Mouse (Mus musculus) thymus, adult 2 months (tissue): ENCODE measurements around the gene Kcnh1. TPM values are rescaled to one million over a fixed set of nuclear protein-coding genes. Genes with fewer than 3 reads are reported as not detected.

Experiments
- DNase-seq: peaks from one replicate; pipeline ENCODE4 v3.0.0; 2021
- H3K27ac ChIP-seq: fragments of 200-500 bp; 2 replicates; pipeline ENCODE4 v1.5.1; 2012; ENCODE audit warnings: low read length, control low read depth; ENCODE audit not compliant: control insufficient read depth, insufficient read depth
- H3K27me3 ChIP-seq: fragments of 200-500 bp; 2 replicates; pipeline ENCODE4 v1.6.1; 2012; ENCODE audit warnings: mild to moderate bottlenecking, low read length, moderate library complexity, mixed read lengths; ENCODE audit not compliant: control insufficient read depth, insufficient read depth
- H3K36me3 ChIP-seq: fragments of 200-500 bp; 2 replicates; pipeline ENCODE4 v1.6.1; 2012; ENCODE audit warnings: mild to moderate bottlenecking, low read length, moderate library complexity; ENCODE audit not compliant: control insufficient read depth, insufficient read depth
- H3K4me1 ChIP-seq: fragments of 200-500 bp; replicated peaks from 2 replicates; pipeline ENCODE4 v1.6.1; 2012; ENCODE audit warnings: low read length; ENCODE audit not compliant: control insufficient read depth, insufficient read depth
- H3K4me3 ChIP-seq: fragments of 200-500 bp; 2 replicates; pipeline ENCODE4 v1.5.1; 2012; ENCODE audit warnings: mild to moderate bottlenecking, low read length, control low read depth, moderate library complexity; ENCODE audit not compliant: control insufficient read depth, insufficient read depth
- CTCF ChIP-seq: fragments of 200-500 bp; IDR thresholded peaks from 2 replicates; pipeline ENCODE4 v1.5.1; 2012; ENCODE audit warnings: mild to moderate bottlenecking, control low read depth, low read length, moderate library complexity, borderline replicate concordance; ENCODE audit not compliant: control insufficient read depth, poor library complexity, insufficient read depth; ENCODE audit errors: extremely low read depth
- POLR2A ChIP-seq: fragments of 200-500 bp; IDR thresholded peaks from 2 replicates; pipeline ENCODE4 v1.6.1; 2012; ENCODE audit warnings: mild to moderate bottlenecking, low read length, control low read depth, moderate library complexity; ENCODE audit not compliant: control insufficient read depth, poor library complexity, insufficient read depth; ENCODE audit errors: extremely low read depth
- WGBS: fragments of 180-500 bp; shearing (Covaris S2); methylation state at CpG from one replicate; pipeline ENCODE4 v1.1.7; 2018; 5-methylcytosine and 5-hydroxymethylcytosine counted together
- polyA plus RNA-seq: library from polyadenylated mRNA; depleted of rRNA; stranded (reverse); fragments of >200 nt; gene quantifications from 2 replicates; pipeline ENCODE4 v1.2.3, GENCODE M21; 2012

Gene Kcnh1
- polyA plus RNA-seq, 1 experiment = 1.0 TPM

DNA sequence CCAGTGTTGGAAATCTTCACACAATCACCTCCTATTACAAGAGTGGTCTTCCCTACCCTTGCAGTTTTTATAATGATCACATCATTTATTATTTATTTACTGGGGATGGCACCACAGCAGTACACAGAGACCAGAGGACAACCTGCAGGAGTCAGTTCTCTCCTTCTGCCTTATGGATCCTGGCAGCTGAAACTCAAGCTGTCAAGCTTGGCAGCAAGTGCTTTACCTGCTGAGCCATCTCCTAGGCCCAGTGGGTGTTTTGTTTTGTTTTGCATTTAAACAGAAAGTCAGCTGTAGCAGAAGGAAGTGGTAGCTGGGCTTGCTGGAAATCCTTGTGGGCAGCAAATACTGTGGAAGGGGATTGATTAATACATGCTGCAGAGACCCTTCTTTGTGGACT is 197.1 kb downstream of the Kcnh1 start:
- Histone ChIP-seq H3K27ac (no peak overlapping the region), H3K4me3 (no peak overlapping the region), H3K4me1 (no peaks in the 10 kb centered on the region), H3K36me3 (no peaks in the 10 kb centered on the region), H3K27me3 (no peaks in the 10 kb centered on the region)
- no peak for TF ChIP-seq POLR2A
- TF ChIP-seq CTCF = no peak
- no peak for DNase-seq

DNA sequence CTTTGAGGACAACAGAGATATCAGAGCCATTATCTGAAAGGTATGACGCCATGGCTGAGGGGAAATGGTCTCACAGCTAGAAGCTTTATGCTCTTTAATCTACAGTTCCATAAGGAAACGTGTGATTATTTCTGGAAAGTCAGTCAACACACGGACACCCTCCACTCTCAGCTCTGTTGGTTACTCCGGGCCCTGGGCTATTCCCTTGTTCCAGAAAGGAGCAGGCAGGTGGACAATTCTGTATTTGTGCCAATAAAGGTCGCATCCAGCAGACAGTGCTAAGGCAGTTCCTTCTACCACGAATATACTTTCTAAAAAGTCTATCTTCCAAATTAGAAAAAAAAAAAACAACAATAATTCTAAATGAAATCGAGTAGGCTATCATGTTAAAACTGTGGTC is 200.5 kb downstream of the Kcnh1 start:
- Histone ChIP-seq H3K4me3 (no peak overlapping the region), H3K27ac (no peak overlapping the region), H3K27me3 (no peaks in the 10 kb centered on the region), H3K4me1 (no peaks in the 10 kb centered on the region), H3K36me3 (no peaks in the 10 kb centered on the region)
- DNase-seq = no peak
- WGBS = 84% methylated on average over 7 of the region's 7 CpGs
- no peak for TF ChIP-seq POLR2A
- TF ChIP-seq CTCF = no peak

DNA sequence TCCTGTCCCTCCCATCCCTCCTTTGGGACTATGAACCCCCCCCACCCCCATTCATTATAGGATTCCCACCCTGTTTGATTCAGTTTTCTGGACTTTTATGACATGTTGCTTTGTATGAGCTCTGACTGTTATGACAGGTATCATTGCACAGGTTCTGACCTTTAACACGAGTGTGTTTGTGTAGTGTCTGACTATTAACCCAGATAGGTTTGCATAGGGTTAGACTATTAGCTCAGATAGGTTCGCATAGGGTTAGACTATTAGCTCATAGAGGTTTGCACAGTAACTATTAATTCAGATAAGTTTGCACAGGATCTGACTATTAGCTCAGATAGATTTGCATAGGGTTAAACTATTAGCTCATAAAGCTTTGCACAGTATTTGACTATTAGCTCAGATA is 201.7 kb downstream of the Kcnh1 start:
- 92% methylated on average over 2 of the region's 2 CpGs for WGBS
- TF ChIP-seq POLR2A (no peak), CTCF (no peak)
- no peaks in the 10 kb centered on the region for H3K27me3 ChIP-seq

DNA sequence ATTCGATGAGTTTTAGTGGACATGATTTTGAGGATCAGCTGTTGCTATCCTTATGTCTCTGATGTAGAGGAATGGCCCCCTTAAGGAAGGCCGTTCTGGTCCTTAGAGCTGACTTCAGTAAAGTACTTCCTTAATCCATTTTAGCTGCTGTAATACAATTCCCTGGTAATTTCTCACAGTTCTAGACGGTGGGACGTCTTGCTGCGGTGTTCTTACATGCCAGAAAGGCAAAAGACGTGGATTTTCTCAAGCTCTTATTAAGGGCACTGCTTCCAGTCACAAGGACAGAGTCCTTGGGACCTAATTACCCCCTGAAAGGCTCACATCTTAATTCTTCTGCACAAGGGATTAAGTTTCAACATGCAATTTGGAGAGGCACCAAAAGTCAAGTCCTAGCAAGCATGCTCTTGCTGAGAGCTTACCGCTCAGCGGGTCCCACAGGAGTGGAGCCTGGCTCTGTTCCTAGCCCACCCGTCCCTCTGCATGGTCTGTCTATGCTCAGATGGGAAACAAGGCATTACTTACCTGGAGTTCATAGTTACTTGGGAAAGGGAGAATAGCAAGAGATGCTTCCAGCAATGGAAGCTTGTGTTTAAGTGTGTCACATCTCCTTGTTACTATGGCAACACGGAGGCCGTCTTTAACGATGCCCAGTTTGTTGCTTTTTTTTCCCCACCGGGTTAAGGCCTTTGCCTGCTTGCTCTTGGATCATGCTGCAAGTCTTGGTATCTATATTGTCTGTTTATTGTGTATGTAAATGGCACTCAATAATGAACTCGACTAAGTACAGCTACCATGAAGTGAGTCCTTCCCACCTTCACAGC is 209.3 kb downstream of the Kcnh1 start:
- Histone ChIP-seq H3K4me1 (no peaks in the 10 kb centered on the region), H3K27ac (no peak overlapping the region), H3K36me3 (no peaks in the 10 kb centered on the region), H3K27me3 (no peaks in the 10 kb centered on the region), H3K4me3 (no peak overlapping the region)
- WGBS = 88% methylated on average over 14 of the region's 14 CpGs
- DNase-seq = no peak
- TF ChIP-seq CTCF = no peak
- TF ChIP-seq POLR2A = no peak

More for the DNA sequence above, 201.7 kb downstream of the Kcnh1 start:
- Histone ChIP-seq H3K4me3 (no peak overlapping the region), H3K36me3 (no peaks in the 10 kb centered on the region), H3K27ac (no peak overlapping the region), H3K4me1 (no peaks in the 10 kb centered on the region)
- no peak for DNase-seq

DNA sequence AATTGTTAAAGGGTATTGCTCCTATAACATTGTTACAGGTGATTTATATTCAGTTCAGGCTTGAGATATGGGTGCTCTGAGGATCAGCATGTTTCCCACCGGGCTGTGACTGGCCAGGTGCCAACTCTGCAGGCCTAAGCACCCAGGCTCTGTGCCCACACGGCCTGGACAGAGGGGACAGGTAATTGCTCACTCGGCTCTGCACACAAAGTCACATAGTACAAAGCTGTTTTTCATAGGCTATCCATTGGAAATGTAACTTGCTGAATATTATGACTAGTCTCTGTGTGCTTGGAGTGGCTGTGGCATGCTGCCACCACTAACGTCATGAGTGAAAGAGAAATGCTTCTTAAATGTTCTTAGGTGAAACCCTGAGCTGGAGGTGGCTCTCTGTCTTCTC is 210.4 kb downstream of the Kcnh1 start:
- TF ChIP-seq CTCF = no peak
- TF ChIP-seq POLR2A = no peak
- no peak for DNase-seq
- no peak overlapping the region for H3K4me3 ChIP-seq
- 82% methylated on average over 4 of the region's 4 CpGs for WGBS
- no peaks in the 10 kb centered on the region for H3K4me1 ChIP-seq
- H3K27me3 ChIP-seq = no peaks in the 10 kb centered on the region
- H3K36me3 ChIP-seq = no peaks in the 10 kb centered on the region
- no peak overlapping the region for H3K27ac ChIP-seq

GRCm38 (mm10) chr1:192402911-192403704 is 212.5 kb downstream of the Kcnh1 start:
- Histone ChIP-seq H3K4me1 (no peaks in the 10 kb centered on the region), H3K4me3 (no peak overlapping the region), H3K27me3 (no peaks in the 10 kb centered on the region), H3K36me3 (no peaks in the 10 kb centered on the region), H3K27ac (no peak overlapping the region)
- no peak for DNase-seq
- TF ChIP-seq POLR2A = no peak
- 90% methylated on average over 8 of the region's 8 CpGs for WGBS
